Mouse (Mus musculus) kidney, postnatal 4 days (tissue): ENCODE results near the gene Gipr.
"Not testable (repeated sequence)": the region's sequence is repeated elsewhere in the genome, so short reads cannot be mapped to it uniquely, and the experiment has no call there.

Experiments used
- DNase-seq, 2 experiments: peaks; one replicate each; pipeline ENCODE4 v3.0.0; 2021; ENCODE audit warnings: mixed read lengths in 2 of 2

Gipr gene

GRCm38 (mm10) chr7:19178035-19178434 lies 12.1 kb upstream of the Gipr start:
- no peak for DNase-seq

- no peak for DNase-seq
These were observed 11.3 kb upstream of the Gipr start for GRCm38 (mm10) chr7:19177216-19177615.

GRCm38 (mm10) chr7:19176516-19176947 lies 10.6 kb upstream of the Gipr start:
- no peak for DNase-seq

- DNase-seq, result peak; percentile 59 to 70
These were observed 10.0 kb upstream of the Gipr start, which contains the start of gene Eml2 for GRCm38 (mm10) chr7:19175708-19176515. Gene Eml2 (plus strand): TSS chr7:19176421.

GRCm38 (mm10) chr7:19172874-19173273 lies 6.9 kb upstream of the Gipr start:
- DNase-seq, result peak; percentile 96

GRCm38 (mm10) chr7:19171831-19172230 lies 5.9 kb upstream of the Gipr start:
- no peak for DNase-seq

GRCm38 (mm10) chr7:19170142-19170541 lies 4.2 kb upstream of the Gipr start:
- DNase-seq, result peak; percentile 44 to 61

- no peak for DNase-seq
These were observed 3.6 kb upstream of the Gipr start for GRCm38 (mm10) chr7:19169506-19169905.

GRCm38 (mm10) chr7:19166990-19167389 lies 1.1 kb upstream of the Gipr start:
- no peak for DNase-seq

GRCm38 (mm10) chr7:19164978-19165377 lies 949 bp downstream of the Gipr start:
- DNase-seq, result peak in 1 of 2 experiments; percentile 58

- peak; percentile 73 to 81 for DNase-seq
These were observed 1.7 kb downstream of the Gipr start for GRCm38 (mm10) chr7:19164189-19164588.

- DNase-seq, result no peak
These were observed 2.2 kb downstream of the Gipr start for GRCm38 (mm10) chr7:19163752-19164151.

- DNase-seq, result no peak
These were observed 3.0 kb downstream of the Gipr start for GRCm38 (mm10) chr7:19162928-19163327.

- peak; percentile 66 to 76 for DNase-seq
These were observed 5.8 kb downstream of the Gipr start for GRCm38 (mm10) chr7:19160115-19160514.

- no peak for DNase-seq
These were observed 6.5 kb downstream of the Gipr start for GRCm38 (mm10) chr7:19159411-19159810.

- DNase-seq, result no peak
These were observed 7.3 kb downstream of the Gipr start for GRCm38 (mm10) chr7:19158601-19159000.

- DNase-seq, result peak; percentile 95
These were observed 8.6 kb downstream of the Gipr start for GRCm38 (mm10) chr7:19157160-19157800.

GRCm38 (mm10) chr7:19155825-19156475 lies 10.0 kb downstream of the Gipr start:
- DNase-seq, result peak; percentile 57 to 71

GRCm38 (mm10) chr7:19154796-19155195 lies 11.1 kb downstream of the Gipr start:
- DNase-seq, result no peak

GRCm38 (mm10) chr7:19151121-19151520 lies 14.8 kb downstream of the Gipr start:
- not testable (repeated sequence) for DNase-seq

- DNase-seq, result peak; percentile 99 to 100
These were observed 16.3 kb downstream of the Gipr start, which contains the start of gene Snrpd2 for GRCm38 (mm10) chr7:19149626-19150025. Gene Snrpd2 (plus strand): TSS chr7:19149722.

- peak; percentile 98 to 99 for DNase-seq
These were observed 16.9 kb downstream of the Gipr start, which contains the start of gene Qpctl for GRCm38 (mm10) chr7:19148875-19149541. Gene Qpctl (minus strand): TSS chr7:19149291.
